In the genomic region with DNA sequence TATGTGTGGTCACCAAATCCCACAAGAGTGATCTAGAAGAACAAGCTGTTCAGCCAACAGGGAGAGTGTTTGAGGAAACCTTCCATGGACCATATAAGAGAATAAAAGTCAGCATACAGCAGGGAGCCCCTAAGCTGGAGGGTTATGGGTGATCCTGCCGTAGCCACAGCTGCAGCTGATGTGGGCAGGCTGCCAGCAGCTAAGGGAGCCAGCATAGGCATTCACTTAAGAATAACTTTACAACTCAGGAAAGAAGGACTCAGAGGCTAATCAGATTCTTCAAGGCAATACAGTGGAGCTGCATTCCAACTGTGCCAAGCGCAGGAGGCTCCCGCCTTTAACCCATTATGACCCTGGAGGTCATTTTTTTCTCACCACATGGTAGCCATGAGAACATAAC, we compare ENCODE assay signal across 12 mouse cellular contexts.
A peak's percentile ranks its signal among the peaks of the same experiment; 100 is the strongest.
DNase-seq lines count a peak whose midpoint lies in the region; ATAC-seq and TF ChIP-seq lines count a peak whose summit lies in the region.
"Had no signal": no experiment of that assay in that cellular context is flagged by ENCODE, and none has a peak within 500 bp of the region (broad histone marks: within the 10 kb centered on the region; RNA-seq: fewer than 3 reads in every experiment).

No protein-coding gene starts in this region.

- ATAC-seq in midbrain, embryonic 11.5 days (ENCODE audit: low FRiP score): 0 out of 2 replicates have a peak, but pooled peaks have one; percentile 16
- no peak for ATAC-seq in midbrain, embryonic 15.5 days (replicated peaks)

- no peak for TF ChIP-seq EP300 in heart, adult 2 months (IDR thresholded peaks at IDR 0.05; ENCODE audit: insufficient read depth, low read depth, low read length)

- no peaks in the 10 kb centered on the region for H3K27me3 ChIP-seq in heart, adult 2 months (ENCODE audit: control insufficient read depth, insufficient read depth, low read length)
- no peaks in the 10 kb centered on the region for H3K27me3 ChIP-seq in heart, embryonic 10.5 days (ENCODE audit: insufficient read depth, poor library complexity, severe bottlenecking)
- H3K27me3 ChIP-seq in midbrain, embryonic 11.5 days (ENCODE audit: control insufficient read depth, insufficient read depth, low read length): no peaks in the 10 kb centered on the region
- no peaks in the 10 kb centered on the region for H3K27me3 ChIP-seq in midbrain, embryonic 15.5 days (replicated peaks)
- H3K27me3 ChIP-seq: limb, embryonic 15.5 days had no signal

- H3K9me3 ChIP-seq in heart, embryonic 10.5 days: no peaks in the 10 kb centered on the region
- H3K9me3 ChIP-seq in midbrain, embryonic 11.5 days (ENCODE audit: control insufficient read depth, low read length): no peaks in the 10 kb centered on the region
- no peaks in the 10 kb centered on the region for H3K9me3 ChIP-seq in midbrain, embryonic 15.5 days
- H3K9me3 ChIP-seq: limb, embryonic 15.5 days had no signal

- H3K4me2 ChIP-seq in midbrain, embryonic 11.5 days: no peak overlapping the region
- H3K4me2 ChIP-seq in midbrain, embryonic 15.5 days: no peak overlapping the region
- H3K4me2 ChIP-seq: limb, embryonic 15.5 days had no signal

- H3K36me3 ChIP-seq in heart, adult 2 months (ENCODE audit: control insufficient read depth, insufficient read depth, low read length): no peaks in the 10 kb centered on the region
- H3K36me3 ChIP-seq in heart, embryonic 10.5 days: no peaks in the 10 kb centered on the region
- no peaks in the 10 kb centered on the region for H3K36me3 ChIP-seq in midbrain, embryonic 11.5 days (ENCODE audit: control insufficient read depth, insufficient read depth, low read length)
- no peaks in the 10 kb centered on the region for H3K36me3 ChIP-seq in midbrain, embryonic 15.5 days (replicated peaks)
- H3K36me3 ChIP-seq: limb, embryonic 15.5 days had no signal

- 11% methylated on average over 3 of the region's 3 CpGs for WGBS in heart, adult 2 months
- 33% methylated on average over 3 of the region's 3 CpGs for WGBS in heart, embryonic 10.5 days
- whole genome bisulfite sequencing in midbrain, embryonic 11.5 days: 39% methylated on average over 3 of the region's 3 CpGs
- 23% methylated on average over 3 of the region's 3 CpGs for WGBS in midbrain, embryonic 15.5 days

- peak; percentile 21 to 30 for DNase-seq in heart, adult 2 months
- no peak for DNase-seq in heart, embryonic 10.5 days (ENCODE audit: low spot score)
- DNase-seq in midbrain, embryonic 11.5 days (ENCODE audit: low spot score, missing footprints): no peak
- DNase-seq in embryo, embryonic 11 days: peak; percentile 23
- peak; percentile 27 for DNase-seq in heart, postnatal 4 days
- DNase-seq in urinary bladder, postnatal 14 days (ENCODE audit: low spot score): no peak
- DNase-seq: cerebellum, postnatal 36 days; thymus, postnatal 4 days had no signal

- H3K79me2 ChIP-seq in heart, adult 2 months (replicated peaks; ENCODE audit: control insufficient read depth, insufficient read depth, low read length): no peaks in the 10 kb centered on the region

- no peak overlapping the region for H3K27ac ChIP-seq in heart, adult 2 months
- no peak overlapping the region for H3K27ac ChIP-seq in heart, embryonic 10.5 days
- H3K27ac ChIP-seq in midbrain, embryonic 11.5 days (ENCODE audit: low read depth, low read length): no peak overlapping the region
- no peak overlapping the region for H3K27ac ChIP-seq in midbrain, embryonic 15.5 days
- H3K27ac ChIP-seq: limb, embryonic 15.5 days; macrophage had no signal

- H3K4me1 ChIP-seq in heart, adult 2 months (ENCODE audit: control insufficient read depth, insufficient read depth, low read length): no peaks in the 10 kb centered on the region; the same call in 1 of the 2 replicates
- H3K4me1 ChIP-seq in heart, embryonic 10.5 days: peaks cover 6% of the 10 kb centered on the region; the same call in 1 of the 2 replicates
- H3K4me1 ChIP-seq in midbrain, embryonic 11.5 days (ENCODE audit: control insufficient read depth, insufficient read depth, low read length): no peaks in the 10 kb centered on the region
- no peaks in the 10 kb centered on the region for H3K4me1 ChIP-seq in midbrain, embryonic 15.5 days

- TF ChIP-seq CTCF in heart, adult 2 months (IDR thresholded peaks at IDR 0.05): no peak

- intact Hi-C loops in heart, adult 2 months (cut with DNase I): no loop called here

- H3K9ac ChIP-seq in heart, adult 2 months (ENCODE audit: low read depth, low read length): no peak overlapping the region
- no peak overlapping the region for H3K9ac ChIP-seq in midbrain, embryonic 11.5 days (ENCODE audit: low read length)
- no peak overlapping the region for H3K9ac ChIP-seq in midbrain, embryonic 15.5 days
- H3K9ac ChIP-seq: limb, embryonic 15.5 days had no signal

- no peak overlapping the region for H3K4me3 ChIP-seq in heart, adult 2 months
- H3K4me3 ChIP-seq in heart, embryonic 10.5 days: no peak overlapping the region
- H3K4me3 ChIP-seq in midbrain, embryonic 11.5 days (ENCODE audit: low read depth, low read length): no peak overlapping the region
- no peak overlapping the region for H3K4me3 ChIP-seq in midbrain, embryonic 15.5 days
- H3K4me3 ChIP-seq: limb, embryonic 15.5 days; myocyte had no signal

- no peak for TF ChIP-seq POLR2A in heart, adult 2 months (IDR thresholded peaks at IDR 0.05; ENCODE audit: insufficient read depth, low read depth, low read length)

Comparison
In these comparisons a context has a peak if more than half of its experiments do, and no peak if none do; other contexts are left out.
1. DNase-seq: peak in heart, adult 2 months (2 of 2), embryo, embryonic 11 days (single experiment) and heart, postnatal 4 days (single experiment); none in heart, embryonic 10.5 days (single experiment), midbrain, embryonic 11.5 days (single experiment) and urinary bladder, postnatal 14 days (single experiment).